Mouse (Mus musculus) midbrain, embryonic 15.5 days (tissue): Measurements from ENCODE around the gene Rps6kb2. TPM values are rescaled to one million over a fixed set of nuclear protein-coding genes. Genes with fewer than 3 reads are reported as not detected.

ENCODE experiments used
- ATAC-seq: fragments of 200-750 bp; cut with Nextera tagmentation; replicated peaks from 2 replicates; pipeline ENCODE4 v1.8.0; 2017; ENCODE audit warnings: moderate TSS enrichment
- H3K27ac ChIP-seq: fragments of 300-500 bp; sonication (generic); 2 replicates; pipeline ENCODE4 v1.5.1; 2015; ENCODE audit warnings: mild to moderate bottlenecking, inconsistent platforms
- H3K27me3 ChIP-seq: fragments of 300-500 bp; sonication (generic); replicated peaks from 2 replicates; pipeline ENCODE4 v1.6.1; 2015; ENCODE audit warnings: inconsistent platforms
- H3K36me3 ChIP-seq: fragments of 300-500 bp; sonication (generic); replicated peaks from 2 replicates; pipeline ENCODE4 v1.6.1; 2015; ENCODE audit warnings: inconsistent platforms
- H3K4me1 ChIP-seq: fragments of 300-500 bp; sonication (generic); 2 replicates; pipeline ENCODE4 v1.6.1; 2015; ENCODE audit warnings: inconsistent platforms
- H3K4me2 ChIP-seq: fragments of 300-500 bp; sonication (generic); 2 replicates; pipeline ENCODE4 v1.6.1; 2015; ENCODE audit warnings: inconsistent platforms, mild to moderate bottlenecking, moderate library complexity
- H3K4me3 ChIP-seq: fragments of 300-500 bp; sonication (generic); 2 replicates; pipeline ENCODE4 v1.5.1; 2015; ENCODE audit warnings: mild to moderate bottlenecking, inconsistent platforms
- H3K9ac ChIP-seq: fragments of 300-500 bp; sonication (generic); 2 replicates; pipeline ENCODE4 v1.6.1; 2015; ENCODE audit warnings: mild to moderate bottlenecking, inconsistent platforms
- H3K9me3 ChIP-seq: fragments of 300-500 bp; sonication (generic); 2 replicates; pipeline ENCODE4 v1.6.1; 2016; ENCODE audit warnings: inconsistent platforms
- WGBS: fragments of 180-500 bp; shearing (Covaris S2); methylation state at CpG from one replicate; pipeline ENCODE4 v1.1.7; 2015; ENCODE audit warnings: mixed read lengths; 5-methylcytosine and 5-hydroxymethylcytosine counted together
- polyA plus RNA-seq: library from polyadenylated mRNA; unstranded; fragments of >200 nt; fragmentation: Nextera tagmentation; extraction: Ambion mirVana; gene quantifications from 2 replicates; pipeline ENCODE4 v1.2.1, GENCODE M21; 2015

Gene Rps6kb2
- polyA plus RNA-seq, 1 experiment from 2014 or later = 60.7 TPM

DNA sequence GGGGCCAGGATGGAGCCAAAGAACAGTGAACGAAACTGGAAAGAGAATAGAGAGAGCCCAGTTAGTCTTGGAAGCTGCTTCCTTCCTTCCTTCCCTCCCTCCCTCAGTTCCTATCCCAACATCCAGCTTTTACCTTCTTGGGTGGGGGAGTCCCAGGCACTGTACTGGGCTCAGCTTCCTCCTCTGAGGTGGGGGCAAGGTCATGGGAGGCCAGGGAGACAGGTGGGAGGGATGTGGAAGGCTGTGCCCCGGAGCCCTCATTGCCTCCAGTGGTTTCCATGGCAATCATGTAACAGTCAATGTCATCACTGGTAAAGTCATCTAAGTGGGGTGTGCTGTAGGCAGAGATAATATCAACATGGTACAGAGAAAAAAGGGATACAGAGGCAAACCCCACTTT lies 32.9 kb upstream of the Rps6kb2 start:
- Histone ChIP-seq H3K4me2 (no peak overlapping the region), H3K27ac (peak overlapping the region; percentile 23; the same call in 1 of the 2 replicates), H3K27me3 (no peaks in the 10 kb centered on the region), H3K4me3 (no peak overlapping the region), H3K36me3 (peaks cover 28% of the 10 kb centered on the region), H3K4me1 (peaks cover 35% of the 10 kb centered on the region), H3K9ac (no peak overlapping the region), H3K9me3 (no peaks in the 10 kb centered on the region)
- 70% methylated on average over 2 of the region's 2 CpGs for WGBS
- ATAC-seq = no peak

DNA sequence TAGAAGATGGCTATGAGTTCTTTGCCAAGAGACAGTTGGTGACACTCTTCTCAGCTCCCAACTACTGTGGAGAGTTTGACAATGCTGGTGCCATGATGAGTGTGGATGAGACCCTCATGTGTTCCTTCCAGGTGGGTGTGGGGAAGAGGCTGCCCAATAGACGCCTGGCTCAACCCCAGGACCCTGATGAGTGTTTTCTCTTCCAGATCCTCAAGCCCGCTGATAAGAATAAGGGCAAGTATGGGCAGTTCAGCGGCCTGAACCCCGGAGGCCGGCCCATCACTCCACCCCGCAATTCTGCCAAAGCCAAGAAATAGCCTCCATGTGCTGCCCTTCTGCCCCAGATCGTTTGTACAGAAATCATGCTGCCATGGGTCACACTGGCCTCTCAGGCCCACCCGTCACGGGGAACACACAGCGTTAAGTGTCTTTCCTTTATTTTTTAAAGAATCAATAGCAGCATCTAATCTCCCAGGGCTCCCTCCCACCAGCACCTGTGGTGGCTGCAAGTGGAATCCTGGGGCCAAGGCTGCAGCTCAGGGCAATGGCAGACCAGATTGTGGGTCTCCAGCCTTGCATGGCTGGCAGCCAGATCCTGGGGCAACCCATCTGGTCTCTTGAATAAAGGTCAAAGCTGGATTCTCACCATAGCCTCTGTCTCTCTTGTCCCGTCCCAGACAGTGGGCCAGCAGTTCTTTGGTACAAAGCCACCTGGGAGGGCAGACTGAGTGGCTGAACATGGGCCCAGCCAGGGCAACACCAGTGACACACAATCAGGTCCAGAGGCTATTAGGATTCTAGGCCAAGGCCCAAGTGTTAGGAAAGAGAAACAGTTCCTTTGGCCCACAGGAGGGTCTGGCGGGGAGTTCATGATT lies 31.9 kb upstream of the Rps6kb2 start:
- Histone ChIP-seq H3K9ac (no peak overlapping the region), H3K4me3 (no peak overlapping the region), H3K27ac (no peak overlapping the region), H3K4me1 (peaks cover 24% of the 10 kb centered on the region), H3K36me3 (peaks cover 28% of the 10 kb centered on the region), H3K27me3 (no peaks in the 10 kb centered on the region), H3K9me3 (no peaks in the 10 kb centered on the region), H3K4me2 (no peak overlapping the region)
- no peak for ATAC-seq
- 83% methylated on average over 12 of the region's 12 CpGs for WGBS

DNA sequence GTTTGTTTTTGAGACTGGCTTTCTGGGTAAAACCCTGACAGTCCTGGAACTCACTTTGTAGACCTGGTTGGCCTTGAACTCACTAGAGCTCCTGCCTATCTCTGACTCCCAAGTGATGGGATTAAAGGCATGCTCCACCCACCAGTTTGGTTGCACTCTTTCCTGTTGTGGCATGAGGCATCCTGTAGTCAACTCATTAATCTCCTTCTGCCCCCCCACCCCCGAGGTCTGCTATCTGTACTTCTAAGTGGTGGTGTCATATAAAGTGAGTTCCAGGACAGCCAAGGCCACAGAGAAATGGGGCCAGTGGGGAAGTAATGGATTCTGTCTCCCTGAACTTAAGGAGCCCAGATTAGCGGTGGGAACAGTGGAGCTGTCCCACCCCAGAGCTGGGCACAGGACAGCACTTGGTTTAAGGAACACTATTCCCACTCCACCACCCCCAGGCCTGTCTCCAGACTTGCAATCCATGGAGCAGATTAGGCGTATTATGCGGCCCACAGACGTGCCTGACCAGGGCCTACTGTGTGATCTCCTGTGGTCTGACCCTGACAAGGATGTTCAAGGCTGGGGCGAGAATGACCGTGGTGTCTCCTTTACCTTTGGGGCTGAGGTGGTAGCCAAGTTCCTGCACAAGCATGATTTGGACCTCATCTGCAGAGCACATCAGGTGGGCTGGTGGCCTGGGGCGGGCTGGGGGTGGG lies 31.0 kb upstream of the Rps6kb2 start:
- no peak for ATAC-seq
- Histone ChIP-seq H3K4me2 (peak overlapping the region; percentile 93), H3K4me3 (no peak overlapping the region), H3K36me3 (peaks cover 28% of the 10 kb centered on the region), H3K27me3 (no peaks in the 10 kb centered on the region), H3K27ac (no peak overlapping the region), H3K9me3 (no peaks in the 10 kb centered on the region), H3K9ac (no peak overlapping the region), H3K4me1 (peaks cover 24% of the 10 kb centered on the region)
- 83% methylated on average over 8 of the region's 8 CpGs for WGBS

- peak overlapping the region; percentile 93 for H3K4me2 ChIP-seq
- H3K4me1 ChIP-seq = peaks cover 24% of the 10 kb centered on the region
- no peaks in the 10 kb centered on the region for H3K27me3 ChIP-seq
- peak overlapping the region; percentile 84; the same call in 1 of the 2 replicates for H3K27ac ChIP-seq
- no peak for ATAC-seq
- H3K4me3 ChIP-seq = peak overlapping the region; percentile 70
- H3K9ac ChIP-seq = peak overlapping the region; percentile 88
- peaks cover 28% of the 10 kb centered on the region for H3K36me3 ChIP-seq
- 55% methylated on average over 6 of the region's 6 CpGs for WGBS
- no peaks in the 10 kb centered on the region for H3K9me3 ChIP-seq
Measured at GRCm38 (mm10) chr19:4193129-4193528, 30.0 kb upstream of the Rps6kb2 start.

- Histone ChIP-seq H3K4me3 (peak overlapping the region; percentile 70), H3K27ac (peak overlapping the region; percentile 84), H3K4me1 (peaks cover 24% of the 10 kb centered on the region), H3K27me3 (no peaks in the 10 kb centered on the region), H3K9me3 (no peaks in the 10 kb centered on the region), H3K4me2 (peak overlapping the region; percentile 93), H3K36me3 (peaks cover 28% of the 10 kb centered on the region), H3K9ac (peak overlapping the region; percentile 88)
- ATAC-seq = peak; percentile 44
- under 1% methylated on average over 50 of the region's 52 CpGs for WGBS
Measured at GRCm38 (mm10) chr19:4192251-4192985, 29.3 kb upstream of the Rps6kb2 start.

DNA sequence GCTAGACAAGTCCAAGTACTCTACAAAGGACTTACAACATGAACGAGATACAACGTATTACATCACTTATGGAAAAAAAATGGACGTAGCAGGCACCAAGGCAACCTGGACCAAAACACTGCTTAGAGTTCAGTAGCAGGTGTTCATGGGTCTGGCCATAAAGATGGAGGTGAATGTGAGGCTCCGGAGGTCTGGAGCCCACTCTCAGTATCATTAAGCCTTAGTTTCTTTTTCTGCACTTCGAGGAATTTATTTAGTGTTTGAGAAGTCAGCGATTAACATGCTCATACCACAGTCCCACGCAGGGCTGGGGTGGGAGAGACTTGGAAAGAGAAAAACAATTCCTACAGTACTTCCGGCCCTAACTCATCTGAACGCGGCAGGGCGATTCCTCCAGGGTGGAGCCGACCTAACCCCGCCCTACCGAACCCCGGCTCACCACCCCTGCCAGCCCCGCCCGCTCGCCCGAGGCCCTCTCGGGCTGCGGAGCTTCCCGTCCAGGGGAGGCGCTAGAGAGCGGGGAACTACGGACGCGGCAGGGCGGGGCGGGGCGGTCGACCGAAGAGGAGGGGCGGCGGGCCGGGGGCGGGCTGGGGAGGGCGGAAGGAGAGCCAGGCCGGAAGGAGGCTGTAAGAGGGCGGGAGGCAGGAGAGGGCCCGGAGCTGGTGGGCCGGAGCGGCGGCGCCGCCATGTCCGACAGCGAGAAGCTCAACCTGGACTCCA lies 28.5 kb upstream of the Rps6kb2 start, which contains the start of gene Ppp1ca:
Gene Ppp1ca (plus strand): TSS at position 538 of the 723 bp plus-strand sequence.
- Histone ChIP-seq H3K4me1 (peaks cover 24% of the 10 kb centered on the region), H3K27me3 (no peaks in the 10 kb centered on the region), H3K4me2 (peak within 1 kb of the TSS; percentile 93), H3K27ac (peak within 1 kb of the TSS; percentile 84), H3K9me3 (no peaks in the 10 kb centered on the region), H3K36me3 (peaks cover 26% of the 10 kb centered on the region), H3K9ac (peak within 1 kb of the TSS; percentile 88), H3K4me3 (peak within 1 kb of the TSS; percentile 70)
- WGBS = 6% methylated on average over 42 of the region's 47 CpGs
- peak; percentile 90 for ATAC-seq

GRCm38 (mm10) chr19:4190831-4191334 lies 27.7 kb upstream of the Rps6kb2 start, which contains the start of gene Tbc1d10c:
Gene Tbc1d10c (minus strand): TSS chr19:4191284.
- H3K9ac ChIP-seq = peak within 1 kb of the TSS; percentile 88
- peak within 1 kb of the TSS; percentile 93 for H3K4me2 ChIP-seq
- 70% methylated on average over 4 of the region's 4 CpGs for WGBS
- H3K27me3 ChIP-seq = no peaks in the 10 kb centered on the region
- no peaks in the 10 kb centered on the region for H3K9me3 ChIP-seq
- H3K27ac ChIP-seq = peak within 1 kb of the TSS; percentile 84
- ATAC-seq = 0 out of 2 replicates have a peak, but pooled peaks have one; percentile 6
- H3K4me3 ChIP-seq = peak within 1 kb of the TSS; percentile 70
- H3K4me1 ChIP-seq = peaks cover 19% of the 10 kb centered on the region
- H3K36me3 ChIP-seq = peaks cover 18% of the 10 kb centered on the region

- Histone ChIP-seq H3K4me1 (peaks cover 14% of the 10 kb centered on the region), H3K27me3 (no peaks in the 10 kb centered on the region), H3K9me3 (no peaks in the 10 kb centered on the region), H3K4me2 (no peak overlapping the region), H3K27ac (no peak overlapping the region), H3K4me3 (no peak overlapping the region), H3K9ac (no peak overlapping the region), H3K36me3 (peaks cover 2% of the 10 kb centered on the region)
- no peak for ATAC-seq
- WGBS = 89% methylated on average over 12 of the region's 12 CpGs
Measured at GRCm38 (mm10) chr19:4189051-4189620, 26.0 kb upstream of the Rps6kb2 start.

DNA sequence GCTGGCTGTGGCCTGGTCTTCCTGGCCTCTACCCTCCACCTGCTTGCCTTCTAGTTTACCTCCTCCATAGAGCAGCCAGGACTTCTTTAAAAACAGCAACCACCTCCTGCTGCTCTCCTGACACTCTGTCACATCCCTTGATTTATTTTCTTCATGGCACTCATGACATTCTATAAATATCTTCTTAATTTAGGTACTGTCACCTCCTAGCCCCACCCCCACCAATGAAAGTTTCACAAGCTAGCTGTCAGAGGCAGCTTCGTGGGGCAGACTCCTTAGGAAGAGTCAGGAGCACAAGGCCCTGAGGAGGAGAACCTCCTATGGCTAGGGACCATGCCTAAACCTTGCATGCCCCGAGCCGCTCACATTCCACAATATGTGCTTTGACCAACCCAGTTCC lies 24.1 kb upstream of the Rps6kb2 start:
- WGBS = 75% methylated on average over 3 of the region's 3 CpGs
- no peak for ATAC-seq
- Histone ChIP-seq H3K4me3 (no peak overlapping the region), H3K4me1 (peaks cover 2% of the 10 kb centered on the region; the same call in 1 of the 2 replicates), H3K36me3 (no peaks in the 10 kb centered on the region), H3K9ac (no peak overlapping the region), H3K27ac (no peak overlapping the region), H3K27me3 (no peaks in the 10 kb centered on the region), H3K9me3 (no peaks in the 10 kb centered on the region), H3K4me2 (no peak overlapping the region)

DNA sequence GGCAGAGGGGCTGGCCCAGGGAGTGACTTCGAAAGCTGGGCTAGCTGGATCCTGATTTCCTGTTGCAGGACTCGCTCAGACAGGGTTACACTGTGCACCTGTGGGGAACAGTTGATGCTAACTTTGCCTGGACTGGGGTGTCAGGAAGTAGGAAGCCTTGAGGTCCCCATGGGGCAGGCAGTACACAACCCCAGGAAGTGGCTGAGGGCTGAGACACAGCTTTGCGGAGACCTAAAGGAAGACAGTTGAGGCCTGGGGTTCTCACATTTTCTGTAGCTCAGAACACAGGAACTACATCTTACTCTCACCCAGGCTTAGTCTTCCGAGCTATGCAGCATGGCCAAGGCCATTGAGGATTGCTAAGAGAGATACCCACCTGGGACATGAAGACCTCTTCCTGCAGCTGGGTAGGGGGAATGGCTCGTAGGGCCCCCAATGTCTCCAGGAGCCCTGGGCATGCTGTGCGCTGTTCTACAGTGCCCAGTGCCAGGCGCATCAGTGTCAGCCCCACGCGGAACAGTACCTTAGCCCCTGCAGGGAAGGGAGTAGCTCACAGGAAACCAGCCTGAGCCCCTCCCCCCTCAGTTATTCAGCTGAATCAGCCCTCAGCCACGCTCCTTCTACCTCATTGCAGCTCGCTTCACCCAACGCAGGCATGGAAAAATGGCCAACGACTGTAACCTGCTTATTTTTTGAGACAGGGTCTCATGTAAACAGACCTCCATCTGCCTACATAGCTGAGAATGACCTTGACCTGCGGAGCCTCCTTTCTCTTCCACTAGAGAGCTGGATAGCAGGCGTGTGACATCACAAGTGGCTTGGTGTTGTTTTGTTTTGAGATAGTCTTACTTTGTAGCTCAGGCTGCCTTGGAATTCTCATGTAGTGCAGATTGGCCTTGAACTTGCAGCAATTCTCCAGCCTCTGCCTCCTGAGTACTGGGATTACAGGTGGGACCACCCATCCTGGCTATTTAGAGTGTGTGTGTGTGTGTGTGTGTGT lies 22.1 kb upstream of the Rps6kb2 start:
- H3K4me2 ChIP-seq = no peak overlapping the region
- 59% methylated on average over 15 of the region's 15 CpGs for WGBS
- no peaks in the 10 kb centered on the region for H3K27me3 ChIP-seq
- H3K4me1 ChIP-seq = peaks cover 9% of the 10 kb centered on the region
- H3K36me3 ChIP-seq = no peaks in the 10 kb centered on the region
- ATAC-seq = no peak
- no peak overlapping the region for H3K9ac ChIP-seq
- no peak overlapping the region for H3K27ac ChIP-seq
- no peak overlapping the region for H3K4me3 ChIP-seq
- no peaks in the 10 kb centered on the region for H3K9me3 ChIP-seq
